Mouse (Mus musculus) spleen, embryonic (tissue): ENCODE results near the gene Mgat4b.

Experiments
- CTCF ChIA-PET: fragments of 350-600 bp; sonication (Branson Sonifier 250); formaldehyde crosslinking; loops from one replicate; lab custom pipeline; 2022; lab: Charles Lee

The Mgat4b gene

GRCm38 (mm10) chr11:50198916-50199315 is 11.8 kb upstream of the Mgat4b start:
- CTCF ChIA-PET = no interaction called here

- CTCF ChIA-PET = no interaction called here
Observed at GRCm38 (mm10) chr11:50200613-50201012, 10.1 kb upstream of the Mgat4b start.

- CTCF ChIA-PET = interaction anchor here (0.6 kb wide), 1 partner anchor 170 kb away, joined by 9 read pairs; no protein-coding TSS in a partner anchor
Observed at GRCm38 (mm10) chr11:50201590-50201989, 9.1 kb upstream of the Mgat4b start.

- CTCF ChIA-PET = interaction anchor here (0.6 kb wide), 1 partner anchor 379 kb away, joined by 7 read pairs; no protein-coding TSS in a partner anchor
Observed at GRCm38 (mm10) chr11:50203302-50203827, 7.3 kb upstream of the Mgat4b start.

GRCm38 (mm10) chr11:50205434-50205833 is 5.3 kb upstream of the Mgat4b start:
- CTCF ChIA-PET = no interaction called here

- CTCF ChIA-PET = interaction anchor here (1.2 kb wide), 1 partner anchor 11 kb away, joined by 3 read pairs; no protein-coding TSS in a partner anchor
Observed at GRCm38 (mm10) chr11:50206037-50206436, 4.7 kb upstream of the Mgat4b start.

- CTCF ChIA-PET = no interaction called here
Observed at GRCm38 (mm10) chr11:50207344-50207743, 3.3 kb upstream of the Mgat4b start.

- CTCF ChIA-PET = no interaction called here
Observed at GRCm38 (mm10) chr11:50208039-50208438, 2.7 kb upstream of the Mgat4b start.

GRCm38 (mm10) chr11:50210101-50210504 is 587 bp upstream of the Mgat4b start:
- CTCF ChIA-PET = no interaction called here

GRCm38 (mm10) chr11:50211322-50212059 is 801 bp downstream of the Mgat4b start:
- CTCF ChIA-PET = interaction anchor here (0.7 to 1.0 kb wide), 3 partner anchors 19 to 969 kb away, joined by 3 to 10 read pairs (median 9); no protein-coding TSS in a partner anchor

GRCm38 (mm10) chr11:50212060-50212739 is 1.5 kb downstream of the Mgat4b start:
- CTCF ChIA-PET = interaction anchor here (0.6 to 1.0 kb wide), 4 partner anchors 19 to 970 kb away, joined by 3 to 10 read pairs (median 10); no protein-coding TSS in a partner anchor

GRCm38 (mm10) chr11:50212848-50213758 is 2.4 kb downstream of the Mgat4b start:
- CTCF ChIA-PET = interaction anchor here (0.5 to 0.6 kb wide), 2 partner anchors 195 to 519 kb away, joined by 8 to 10 read pairs; no protein-coding TSS in a partner anchor

- CTCF ChIA-PET = no interaction called here
Observed at GRCm38 (mm10) chr11:50214631-50215030, 3.9 kb downstream of the Mgat4b start.

GRCm38 (mm10) chr11:50215633-50216032 is 4.9 kb downstream of the Mgat4b start:
- CTCF ChIA-PET = no interaction called here

- CTCF ChIA-PET = interaction anchor here (0.6 to 1.0 kb wide), 3 partner anchors 11 to 383 kb away, joined by 3 to 12 read pairs (median 3); no protein-coding TSS in a partner anchor
Observed at GRCm38 (mm10) chr11:50216724-50217366, 6.2 kb downstream of the Mgat4b start.

GRCm38 (mm10) chr11:50217811-50218210 is 7.1 kb downstream of the Mgat4b start:
- CTCF ChIA-PET = no interaction called here

GRCm38 (mm10) chr11:50219833-50220232 is 9.1 kb downstream of the Mgat4b start:
- CTCF ChIA-PET = interaction anchor here (1.0 kb wide), 1 partner anchor 12 kb away, joined by 3 read pairs; no protein-coding TSS in a partner anchor

GRCm38 (mm10) chr11:50222559-50223276 is 12.0 kb downstream of the Mgat4b start:
- CTCF ChIA-PET = no interaction called here
